Mouse (Mus musculus): ENCODE measurements around the gene Spsb3.

DNA sequence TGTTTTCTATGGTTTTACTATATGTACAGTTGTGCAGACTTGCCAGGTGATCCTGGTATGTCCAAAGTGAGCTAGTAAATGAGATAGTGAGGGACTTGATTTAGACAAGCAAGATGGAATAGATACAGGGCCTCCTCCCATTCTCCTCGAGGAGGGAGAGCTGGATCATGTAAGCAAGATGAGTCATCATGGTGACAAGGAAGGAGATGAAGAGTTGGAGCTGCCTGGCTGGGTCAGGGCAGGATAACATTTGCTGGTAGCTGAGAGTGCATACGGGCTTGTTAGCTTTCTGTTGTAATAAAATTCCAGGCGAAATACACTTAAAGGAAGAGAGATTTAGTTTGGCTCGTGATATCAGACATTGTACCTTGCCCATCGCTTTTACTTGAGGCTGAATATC, 46.1 kb upstream of the Spsb3 start:
- TF ChIP-seq CTCF (IDR thresholded peaks at IDR 0.05; ENCODE audit: extremely low read depth, insufficient read depth, insufficient read length, insufficient replicate concordance) (no peak), POLR2A (IDR thresholded peaks at IDR 0.05; ENCODE audit: low read depth, low read length) (no peak)
